Mouse (Mus musculus): ENCODE measurements around the gene Ccdc51. TPM values are rescaled to one million over a fixed set of nuclear protein-coding genes. Genes with fewer than 3 reads are reported as not detected.

Gene Ccdc51
- 11.2 and 11.3 TPM in 2 replicates for polyA plus RNA-seq (2014; fragmentation: Nextera tagmentation; extraction: Ambion mirVana)

GRCm38 (mm10) chr9:109082124-109082800, at the start of gene Ccdc51, which contains the start of gene Tma7:
Gene Ccdc51, plus strand, starts transcription at chr9:109082493.
Gene Tma7, minus strand, starts transcription at chr9:109082587.
- Histone ChIP-seq H3K4me1 (replicated peaks; ENCODE audit: control insufficient read depth, insufficient read depth, low read length) (peaks cover 18% of the 10 kb centered on the region), H3K9me3 (ENCODE audit: control insufficient read depth, low read length) (no peaks in the 10 kb centered on the region), H3K4me2 (replicated peaks) (peak within 1 kb of the TSS; percentile 67), H3K36me3 (replicated peaks; ENCODE audit: control insufficient read depth, insufficient read depth) (peaks cover 24% of the 10 kb centered on the region), H3K4me3 (replicated peaks; ENCODE audit: low read length) (peak within 1 kb of the TSS; percentile 68), H3K27me3 (ENCODE audit: control insufficient read depth, insufficient read depth, low read length) (no peaks in the 10 kb centered on the region), H3K27ac (peak within 1 kb of the TSS; percentile 70), H3K9ac (peak within 1 kb of the TSS; percentile 82)
- DNase-seq (ENCODE audit: low spot score) (peak; percentile 82), ATAC-seq (ENCODE audit: low FRiP score) (peak; percentile 96)
- WGBS, result under 1% methylated on average over 37 of the region's 37 CpGs

- WGBS, result under 1% methylated on average over 40 of the region's 40 CpGs
- ATAC-seq (ENCODE audit: low FRiP score), result peak; percentile 74
These were observed 44.0 kb upstream of the Ccdc51 start, which contains the start of gene Shisa5 for GRCm38 (mm10) chr9:109038086-109038895. Gene Shisa5, plus strand, starts transcription at chr9:109038565.

GRCm38 (mm10) chr9:109038901-109039364, 43.4 kb upstream of the Ccdc51 start:
- Histone ChIP-seq H3K4me1 (replicated peaks; ENCODE audit: control insufficient read depth, insufficient read depth, low read length) (peaks cover 9% of the 10 kb centered on the region; the same call in 1 of the 2 replicates), H3K27ac (no peak overlapping the region), H3K9ac (peak overlapping the region; percentile 69), H3K27me3 (ENCODE audit: control insufficient read depth, insufficient read depth, low read length) (no peaks in the 10 kb centered on the region), H3K9me3 (ENCODE audit: control insufficient read depth, low read length) (no peaks in the 10 kb centered on the region), H3K36me3 (replicated peaks; ENCODE audit: control insufficient read depth, insufficient read depth) (no peaks in the 10 kb centered on the region), H3K4me3 (replicated peaks; ENCODE audit: low read length) (peak overlapping the region; percentile 58), H3K4me2 (replicated peaks) (peak overlapping the region; percentile 89)
- no peak for DNase-seq (ENCODE audit: low spot score)
- WGBS, result 17% methylated on average over 8 of the region's 8 CpGs
- no peak; the same call in 1 of the 2 replicates for ATAC-seq (ENCODE audit: low FRiP score)

More at GRCm38 (mm10) chr9:109038086-109038895, 44.0 kb upstream of the Ccdc51 start, which contains the start of gene Shisa5:
- H3K4me3 ChIP-seq (replicated peaks; ENCODE audit: low read length), result peak within 1 kb of the TSS; percentile 58
- H3K27me3 ChIP-seq (ENCODE audit: control insufficient read depth, insufficient read depth, low read length), result no peaks in the 10 kb centered on the region
- DNase-seq (ENCODE audit: low spot score), result peak; percentile 45
- H3K9me3 ChIP-seq (ENCODE audit: control insufficient read depth, low read length), result no peaks in the 10 kb centered on the region
- H3K4me1 ChIP-seq (replicated peaks; ENCODE audit: control insufficient read depth, insufficient read depth, low read length), result peaks cover 9% of the 10 kb centered on the region; the same call in 1 of the 2 replicates
- peak within 1 kb of the TSS; percentile 69 for H3K9ac ChIP-seq
- no peak within 1 kb of the TSS for H3K27ac ChIP-seq
- no peaks in the 10 kb centered on the region for H3K36me3 ChIP-seq (replicated peaks; ENCODE audit: control insufficient read depth, insufficient read depth)
- peak within 1 kb of the TSS; percentile 89 for H3K4me2 ChIP-seq (replicated peaks)

GRCm38 (mm10) chr9:109039681-109040080, 42.6 kb upstream of the Ccdc51 start:
- Histone ChIP-seq H3K36me3 (replicated peaks; ENCODE audit: control insufficient read depth, insufficient read depth) (no peaks in the 10 kb centered on the region), H3K4me2 (replicated peaks) (no peak overlapping the region), H3K9ac (no peak overlapping the region), H3K4me3 (replicated peaks; ENCODE audit: low read length) (no peak overlapping the region), H3K27me3 (ENCODE audit: control insufficient read depth, insufficient read depth, low read length) (no peaks in the 10 kb centered on the region), H3K27ac (no peak overlapping the region), H3K9me3 (ENCODE audit: control insufficient read depth, low read length) (no peaks in the 10 kb centered on the region), H3K4me1 (replicated peaks; ENCODE audit: control insufficient read depth, insufficient read depth, low read length) (peaks cover 9% of the 10 kb centered on the region; the same call in 1 of the 2 replicates)
- no peak for ATAC-seq (ENCODE audit: low FRiP score)
- WGBS, result 83% methylated on average over 4 of the region's 4 CpGs
- no peak for DNase-seq (ENCODE audit: low spot score)

- no peak overlapping the region for H3K27ac ChIP-seq
- WGBS, result 87% methylated on average over 8 of the region's 8 CpGs
- no peak for DNase-seq (ENCODE audit: low spot score)
- H3K9ac ChIP-seq, result no peak overlapping the region
- no peaks in the 10 kb centered on the region for H3K9me3 ChIP-seq (ENCODE audit: control insufficient read depth, low read length)
- no peak for ATAC-seq (ENCODE audit: low FRiP score)
- no peak overlapping the region for H3K4me2 ChIP-seq (replicated peaks)
- H3K27me3 ChIP-seq (ENCODE audit: control insufficient read depth, insufficient read depth, low read length), result no peaks in the 10 kb centered on the region
- H3K36me3 ChIP-seq (replicated peaks; ENCODE audit: control insufficient read depth, insufficient read depth), result no peaks in the 10 kb centered on the region
- H3K4me1 ChIP-seq (replicated peaks; ENCODE audit: control insufficient read depth, insufficient read depth, low read length), result peaks cover 9% of the 10 kb centered on the region; the same call in 1 of the 2 replicates
- no peak overlapping the region for H3K4me3 ChIP-seq (replicated peaks; ENCODE audit: low read length)
These were observed 42.1 kb upstream of the Ccdc51 start for GRCm38 (mm10) chr9:109040216-109040615.

GRCm38 (mm10) chr9:109040906-109041305, 41.4 kb upstream of the Ccdc51 start:
- Histone ChIP-seq H3K4me2 (replicated peaks) (no peak overlapping the region), H3K36me3 (replicated peaks; ENCODE audit: control insufficient read depth, insufficient read depth) (no peaks in the 10 kb centered on the region), H3K27me3 (ENCODE audit: control insufficient read depth, insufficient read depth, low read length) (no peaks in the 10 kb centered on the region), H3K9me3 (ENCODE audit: control insufficient read depth, low read length) (no peaks in the 10 kb centered on the region), H3K4me3 (replicated peaks; ENCODE audit: low read length) (no peak overlapping the region), H3K9ac (no peak overlapping the region), H3K4me1 (replicated peaks; ENCODE audit: control insufficient read depth, insufficient read depth, low read length) (peaks cover 9% of the 10 kb centered on the region; the same call in 1 of the 2 replicates), H3K27ac (no peak overlapping the region)
- ATAC-seq (ENCODE audit: low FRiP score) (no peak), DNase-seq (ENCODE audit: low spot score) (no peak)
- WGBS, result 74% methylated on average over 6 of the region's 6 CpGs

GRCm38 (mm10) chr9:109041351-109041750, 40.9 kb upstream of the Ccdc51 start:
- WGBS, result 82% methylated on average over 5 of the region's 7 CpGs
- no peak for ATAC-seq (ENCODE audit: low FRiP score)
- Histone ChIP-seq H3K4me2 (replicated peaks) (no peak overlapping the region), H3K27ac (no peak overlapping the region), H3K4me3 (replicated peaks; ENCODE audit: low read length) (no peak overlapping the region), H3K9ac (no peak overlapping the region), H3K4me1 (replicated peaks; ENCODE audit: control insufficient read depth, insufficient read depth, low read length) (peaks cover 9% of the 10 kb centered on the region; the same call in 1 of the 2 replicates), H3K27me3 (ENCODE audit: control insufficient read depth, insufficient read depth, low read length) (no peaks in the 10 kb centered on the region), H3K9me3 (ENCODE audit: control insufficient read depth, low read length) (no peaks in the 10 kb centered on the region), H3K36me3 (replicated peaks; ENCODE audit: control insufficient read depth, insufficient read depth) (no peaks in the 10 kb centered on the region)
- no peak for DNase-seq (ENCODE audit: low spot score)

GRCm38 (mm10) chr9:109046306-109046705, 36.0 kb upstream of the Ccdc51 start:
- Histone ChIP-seq H3K4me1 (replicated peaks; ENCODE audit: control insufficient read depth, insufficient read depth, low read length) (no peaks in the 10 kb centered on the region), H3K36me3 (replicated peaks; ENCODE audit: control insufficient read depth, insufficient read depth) (0 out of 2 replicates have a peak, but pooled peaks cover under 1% of the 10 kb centered on the region), H3K4me2 (replicated peaks) (no peak overlapping the region), H3K9me3 (ENCODE audit: control insufficient read depth, low read length) (no peaks in the 10 kb centered on the region), H3K9ac (no peak overlapping the region), H3K27me3 (ENCODE audit: control insufficient read depth, insufficient read depth, low read length) (no peaks in the 10 kb centered on the region), H3K4me3 (replicated peaks; ENCODE audit: low read length) (no peak overlapping the region), H3K27ac (no peak overlapping the region)
- ATAC-seq (ENCODE audit: low FRiP score), result no peak
- 32% methylated on average over 5 of the region's 5 CpGs for WGBS
- no peak for DNase-seq (ENCODE audit: low spot score)

GRCm38 (mm10) chr9:109049316-109049715, 33.0 kb upstream of the Ccdc51 start:
- Histone ChIP-seq H3K4me2 (replicated peaks) (no peak overlapping the region), H3K9ac (no peak overlapping the region), H3K27ac (no peak overlapping the region), H3K9me3 (ENCODE audit: control insufficient read depth, low read length) (no peaks in the 10 kb centered on the region), H3K4me1 (replicated peaks; ENCODE audit: control insufficient read depth, insufficient read depth, low read length) (no peaks in the 10 kb centered on the region), H3K4me3 (replicated peaks; ENCODE audit: low read length) (no peak overlapping the region), H3K36me3 (replicated peaks; ENCODE audit: control insufficient read depth, insufficient read depth) (0 out of 2 replicates have a peak, but pooled peaks cover 4% of the 10 kb centered on the region), H3K27me3 (ENCODE audit: control insufficient read depth, insufficient read depth, low read length) (no peaks in the 10 kb centered on the region)
- WGBS, result 84% methylated on average over 7 of the region's 7 CpGs
- ATAC-seq (ENCODE audit: low FRiP score), result no peak
- DNase-seq (ENCODE audit: low spot score), result no peak

All from hindbrain, embryonic 14.5 days (tissue).